Comparison of ENCODE assay signal across 10 mouse cellular contexts in genomic region chr9:103113351-103113750, GRCm38 (mm10). TPM values are rescaled to one million over a fixed set of nuclear protein-coding genes. Genes with fewer than 3 reads are reported as not detected.
DNase-seq lines count a peak whose midpoint lies in the region; ATAC-seq lines count a peak whose summit lies in the region.
"Had no signal": no experiment of that assay in that cellular context is flagged by ENCODE, and none has a peak within 500 bp of the region (broad histone marks: within the 10 kb centered on the region; RNA-seq: fewer than 3 reads in every experiment).

No protein-coding gene starts in this region.

- H3K27me3 ChIP-seq in embryonic facial prominence, embryonic 10.5 days (replicated peaks; ENCODE audit: low read depth, poor library complexity, severe bottlenecking) = peaks cover 62% of the 10 kb centered on the region
- no peaks in the 10 kb centered on the region for H3K27me3 ChIP-seq in hindbrain, embryonic 13.5 days
- no peaks in the 10 kb centered on the region for H3K27me3 ChIP-seq in neural tube, embryonic 14.5 days (ENCODE audit: control insufficient read depth, insufficient read depth, low read length)

- H3K4me1 ChIP-seq in embryonic facial prominence, embryonic 10.5 days = peaks cover 53% of the 10 kb centered on the region
- peaks cover 83% of the 10 kb centered on the region for H3K4me1 ChIP-seq in hindbrain, embryonic 13.5 days (replicated peaks)
- peaks cover 28% of the 10 kb centered on the region for H3K4me1 ChIP-seq in neural tube, embryonic 14.5 days (ENCODE audit: control insufficient read depth, insufficient read depth, low read length)

- peak; percentile 46 to 57 for DNase-seq in kidney, postnatal 4 days
- DNase-seq in kidney, adult 9 months = no peak
- DNase-seq in embryonic facial prominence, embryonic 10.5 days (ENCODE audit: low spot score) = no peak
- DNase-seq in natural killer cell, adult 2 months (ENCODE audit: low spot score in 2 of 2) = no peak
- no peak for DNase-seq in urinary bladder, postnatal 10 days (ENCODE audit: low spot score)
- DNase-seq: gastrocnemius, postnatal 36 days had no signal

- WGBS in embryonic facial prominence, embryonic 10.5 days = 39% methylated on average over 11 of the region's 11 CpGs
- WGBS in hindbrain, embryonic 13.5 days = 40% methylated on average over 10 of the region's 11 CpGs
- 29% methylated on average over 10 of the region's 11 CpGs for WGBS in neural tube, embryonic 14.5 days

- peak overlapping the region; percentile 93 for H3K4me2 ChIP-seq in hindbrain, embryonic 13.5 days
- peak overlapping the region; percentile 92 for H3K4me2 ChIP-seq in neural tube, embryonic 14.5 days (ENCODE audit: low read depth, low read length)

- H3K27ac ChIP-seq in embryonic facial prominence, embryonic 10.5 days (replicated peaks) = no peak overlapping the region
- H3K27ac ChIP-seq in hindbrain, embryonic 13.5 days = peak overlapping the region; percentile 97
- H3K27ac ChIP-seq in neural tube, embryonic 14.5 days (ENCODE audit: low read depth, low read length) = peak overlapping the region; percentile 93; the same call in 1 of the 2 replicates

- H3K4me3 ChIP-seq in embryonic facial prominence, embryonic 10.5 days = peak overlapping the region; percentile 81
- H3K4me3 ChIP-seq in hindbrain, embryonic 13.5 days = peak overlapping the region; percentile 81
- H3K4me3 ChIP-seq in neural tube, embryonic 14.5 days (ENCODE audit: low read depth, low read length) = peak overlapping the region; percentile 68

- H3K36me3 ChIP-seq in embryonic facial prominence, embryonic 10.5 days (replicated peaks) = no peaks in the 10 kb centered on the region
- H3K36me3 ChIP-seq in hindbrain, embryonic 13.5 days = 0 out of 2 replicates have a peak, but pooled peaks cover 9% of the 10 kb centered on the region
- no peaks in the 10 kb centered on the region for H3K36me3 ChIP-seq in neural tube, embryonic 14.5 days (ENCODE audit: control insufficient read depth, insufficient read depth, low read length)

- no peak for ATAC-seq in hindbrain, embryonic 13.5 days (ENCODE audit: low FRiP score)
- no peak; the same call in 1 of the 2 replicates for ATAC-seq in neural tube, embryonic 14.5 days (ENCODE audit: low read depth)
- ATAC-seq in erythroid progenitor cell, adult 5-6 weeks (replicated peaks; ENCODE audit: low FRiP score, poor library complexity, severe bottlenecking) = no peak

- peak overlapping the region; percentile 91 for H3K9ac ChIP-seq in hindbrain, embryonic 13.5 days
- peak overlapping the region; percentile 90 for H3K9ac ChIP-seq in neural tube, embryonic 14.5 days (replicated peaks; ENCODE audit: low read depth, low read length)

- no peaks in the 10 kb centered on the region for H3K9me3 ChIP-seq in embryonic facial prominence, embryonic 10.5 days
- no peaks in the 10 kb centered on the region for H3K9me3 ChIP-seq in hindbrain, embryonic 13.5 days
- H3K9me3 ChIP-seq in neural tube, embryonic 14.5 days (ENCODE audit: control insufficient read depth, low read length) = no peaks in the 10 kb centered on the region

RNA-seq across cellular contexts. Expression of gene Rab6b, which starts 1.8 kb away (rescaled TPM):
- polyA plus RNA-seq in embryonic facial prominence, embryonic 10.5 days (2016; fragmentation: Nextera tagmentation; extraction: Ambion mirVana) = 6.8 and 8.4 TPM in 2 replicates
- polyA plus RNA-seq in hindbrain, embryonic 13.5 days (2015; fragmentation: Nextera tagmentation; extraction: Ambion mirVana) = 80.2 and 83.1 TPM in 2 replicates
- polyA plus RNA-seq in neural tube, embryonic 14.5 days (2014; fragmentation: Nextera tagmentation; extraction: Ambion mirVana) = 92.1 and 95.2 TPM in 2 replicates
- 0.36 and 0.42 TPM in 2 replicates for total RNA-seq in erythroid progenitor cell, adult 5-6 weeks (2015; ENCODE audit: low replicate concordance)
- total RNA-seq in erythroid progenitor cell, adult 5-6 weeks (2017; ENCODE audit: low replicate concordance) = 0.61 and 0.64 TPM in 2 replicates
- total RNA-seq: MEL had no signal

Comparison
In these comparisons a context has a peak if more than half of its experiments do, and no peak if none do; other contexts are left out.
1. DNase-seq: peak in kidney, postnatal 4 days (2 of 2); none in kidney, adult 9 months (single experiment), embryonic facial prominence, embryonic 10.5 days (single experiment), natural killer cell, adult 2 months (0 of 2) and urinary bladder, postnatal 10 days (single experiment).
2. Peak in every context shown above with its lines, with median percentiles within 50 percentile points of each other: H3K4me3 ChIP-seq.